Mouse (Mus musculus) limb, embryonic 12.5 days (tissue): ENCODE data around the gene Gm13088. TPM values are rescaled to one million over a fixed set of nuclear protein-coding genes. Genes with fewer than 3 reads are reported as not detected.
"Not testable (repeated sequence)": the region's sequence is repeated elsewhere in the genome, so short reads cannot be mapped to it uniquely, and the experiment has no call there.

Source experiments
- ATAC-seq: fragments of 200-750 bp; cut with Nextera tagmentation; 2 replicates; pipeline ENCODE4 v1.8.0; 2017; ENCODE audit warnings: low read depth, moderate TSS enrichment; ENCODE audit not compliant: insufficient number of reproducible peaks, insufficient read depth, low FRiP score, low TSS enrichment
- H3K27ac ChIP-seq: fragments of 300-500 bp; sonication (generic); 2 replicates; pipeline ENCODE4 v1.5.1; 2016; ENCODE audit warnings: mild to moderate bottlenecking, moderate library complexity
- H3K27me3 ChIP-seq: fragments of 300-500 bp; sonication (generic); 2 replicates; pipeline ENCODE4 v1.6.1; 2016; ENCODE audit warnings: mild to moderate bottlenecking, moderate library complexity
- H3K36me3 ChIP-seq: fragments of 300-500 bp; sonication (generic); 2 replicates; pipeline ENCODE4 v1.6.1; 2016; ENCODE audit warnings: mild to moderate bottlenecking, moderate library complexity
- H3K4me1 ChIP-seq: fragments of 300-500 bp; sonication (generic); replicated peaks from 2 replicates; pipeline ENCODE4 v1.6.1; 2016
- H3K4me2 ChIP-seq: fragments of 300-500 bp; sonication (generic); 2 replicates; pipeline ENCODE4 v1.6.1; 2016; ENCODE audit warnings: mild to moderate bottlenecking, moderate library complexity
- H3K4me3 ChIP-seq: fragments of 300-500 bp; sonication (generic); replicated peaks from 2 replicates; pipeline ENCODE4 v1.5.1; 2016; ENCODE audit warnings: mild to moderate bottlenecking
- H3K9ac ChIP-seq: fragments of 300-500 bp; sonication (generic); replicated peaks from 2 replicates; pipeline ENCODE4 v1.6.1; 2016; ENCODE audit warnings: mild to moderate bottlenecking, moderate library complexity
- H3K9me3 ChIP-seq: fragments of 300-500 bp; sonication (generic); 2 replicates; pipeline ENCODE4 v1.6.1; 2016; ENCODE audit warnings: mild to moderate bottlenecking, moderate library complexity
- WGBS: fragments of 180-500 bp; shearing (Covaris S2); methylation state at CpG from one replicate; pipeline ENCODE4 v1.1.7; 2016; 5-methylcytosine and 5-hydroxymethylcytosine counted together
- polyA plus RNA-seq: library from polyadenylated mRNA; unstranded; fragments of >200 nt; fragmentation: Nextera tagmentation; extraction: Ambion mirVana; gene quantifications from 2 replicates; pipeline ENCODE4 v1.2.1, GENCODE M21; 2016

Gm13088 gene
- polyA plus RNA-seq: not detected in 2 replicates

GRCm38 (mm10) chr4:143657146-143657545, at the start of gene Gm13088:
Gm13088 (minus strand) TSS chr4:143657246.
- peaks cover 20% of the 10 kb centered on the region; the same call in 1 of the 2 replicates for H3K9me3 ChIP-seq
- H3K9ac ChIP-seq, ATAC-seq, H3K4me2 ChIP-seq, H3K4me3 ChIP-seq, H3K27ac ChIP-seq, H3K27me3 ChIP-seq, H3K4me1 ChIP-seq, H3K36me3 ChIP-seq: not testable (repeated sequence)

- no peak for ATAC-seq
- Histone ChIP-seq H3K36me3 (no peaks in the 10 kb centered on the region), H3K27ac (no peak within 1 kb of the TSS), H3K4me3 (no peak within 1 kb of the TSS), H3K27me3 (no peaks in the 10 kb centered on the region), H3K9ac (no peak within 1 kb of the TSS), H3K4me2 (no peak within 1 kb of the TSS), H3K9me3 (peaks cover 33% of the 10 kb centered on the region), H3K4me1 (no peaks in the 10 kb centered on the region)
- 86% methylated on average over 2 of the region's 2 CpGs for WGBS
These were observed 45.6 kb upstream of the Gm13088 start, which contains the start of gene Gm13089 for GRCm38 (mm10) chr4:143702611-143703010. Gm13089 (minus strand) TSS chr4:143702711.

GRCm38 (mm10) chr4:143618101-143618500, 38.9 kb downstream of the Gm13088 start:
- H3K9ac ChIP-seq, H3K4me3 ChIP-seq: not testable (repeated sequence)
- peaks cover 24% of the 10 kb centered on the region for H3K9me3 ChIP-seq

GRCm38 (mm10) chr4:143614703-143615102, 42.3 kb downstream of the Gm13088 start, which contains the start of gene Gm13083:
Gm13083 (plus strand) TSS chr4:143615003.
- H3K4me3 ChIP-seq, H3K27ac ChIP-seq: not testable (repeated sequence)

More at GRCm38 (mm10) chr4:143618101-143618500, 38.9 kb downstream of the Gm13088 start:
- ATAC-seq, H3K36me3 ChIP-seq, H3K27ac ChIP-seq, H3K4me2 ChIP-seq, H3K27me3 ChIP-seq, H3K4me1 ChIP-seq: not testable (repeated sequence)
- WGBS: 87% methylated on average over 4 of the region's 4 CpGs

GRCm38 (mm10) chr4:143611927-143612326, 45.1 kb downstream of the Gm13088 start:
- not testable (repeated sequence) for H3K9me3 ChIP-seq, H3K9ac ChIP-seq, H3K4me3 ChIP-seq, H3K36me3 ChIP-seq, H3K27ac ChIP-seq, H3K27me3 ChIP-seq, H3K4me2 ChIP-seq, H3K4me1 ChIP-seq, ATAC-seq
- WGBS: 89% methylated on average over 9 of the region's 9 CpGs

More at GRCm38 (mm10) chr4:143614703-143615102, 42.3 kb downstream of the Gm13088 start, which contains the start of gene Gm13083:
- not testable (repeated sequence) for H3K27me3 ChIP-seq, H3K4me2 ChIP-seq, H3K9ac ChIP-seq, H3K4me1 ChIP-seq, ATAC-seq, H3K36me3 ChIP-seq
- H3K9me3 ChIP-seq: peaks cover 19% of the 10 kb centered on the region; the same call in 1 of the 2 replicates

Other genes starting within 250 kb of the Gm13088 start
- 21.9 and 23.6 TPM in 2 replicates for gene Pramef8, start 244.8 kb downstream of the Gm13088 start, polyA plus RNA-seq
- not detected in 2 replicates for gene Oog4, start 206.9 kb downstream of the Gm13088 start, polyA plus RNA-seq
- gene Gm13043, start 145.9 kb downstream of the Gm13088 start, polyA plus RNA-seq: not detected in 2 replicates
- not detected in 2 replicates for gene Gm13040, start 121.3 kb downstream of the Gm13088 start, polyA plus RNA-seq
- gene BC080695, start 105.5 kb downstream of the Gm13088 start, polyA plus RNA-seq: not detected in 2 replicates
- gene Gm13057, start 105.5 kb downstream of the Gm13088 start, polyA plus RNA-seq: not detected in 2 replicates
- not detected in 2 replicates for gene Gm13083, start 42.2 kb downstream of the Gm13088 start, polyA plus RNA-seq
- not detected in 2 replicates for gene Gm13089, start 45.5 kb upstream of the Gm13088 start, polyA plus RNA-seq
- not detected in 2 replicates for gene Gm13078, start 62.2 kb upstream of the Gm13088 start, polyA plus RNA-seq
- gene Gm13023, start 132.1 kb upstream of the Gm13088 start, polyA plus RNA-seq: not detected in 2 replicates
- gene Gm13084, start 158.8 kb upstream of the Gm13088 start, polyA plus RNA-seq: not detected in 2 replicates
- gene Gm13103, start 189.3 kb upstream of the Gm13088 start, polyA plus RNA-seq: not detected in 2 replicates
- not detected in 2 replicates for gene Pramef6, start 243.1 kb upstream of the Gm13088 start, polyA plus RNA-seq